Mouse (Mus musculus) ES-Bruce4 (cell line): ENCODE results near the gene Cdkal1.

Experiments
- CTCF ChIP-seq: IDR thresholded peaks from one replicate; pipeline ENCODE4 v1.8.1; 2011; ENCODE audit warnings: low read depth, low read length
- EP300 ChIP-seq: IDR thresholded peaks from 2 replicates; pipeline ENCODE4 v1.6.1; 2011; ENCODE audit warnings: low read depth, low read length; ENCODE audit not compliant: insufficient read depth

- no peak for TF ChIP-seq CTCF
- 0 out of 2 replicates have a peak, but pooled peaks have one; percentile 30 for TF ChIP-seq EP300
Observed at GRCm38 (mm10) chr13:29199679-29200078, 655.8 kb downstream of the Cdkal1 start.
